Mouse (Mus musculus): ENCODE results near the gene Gls.

Gene Gls

DNA sequence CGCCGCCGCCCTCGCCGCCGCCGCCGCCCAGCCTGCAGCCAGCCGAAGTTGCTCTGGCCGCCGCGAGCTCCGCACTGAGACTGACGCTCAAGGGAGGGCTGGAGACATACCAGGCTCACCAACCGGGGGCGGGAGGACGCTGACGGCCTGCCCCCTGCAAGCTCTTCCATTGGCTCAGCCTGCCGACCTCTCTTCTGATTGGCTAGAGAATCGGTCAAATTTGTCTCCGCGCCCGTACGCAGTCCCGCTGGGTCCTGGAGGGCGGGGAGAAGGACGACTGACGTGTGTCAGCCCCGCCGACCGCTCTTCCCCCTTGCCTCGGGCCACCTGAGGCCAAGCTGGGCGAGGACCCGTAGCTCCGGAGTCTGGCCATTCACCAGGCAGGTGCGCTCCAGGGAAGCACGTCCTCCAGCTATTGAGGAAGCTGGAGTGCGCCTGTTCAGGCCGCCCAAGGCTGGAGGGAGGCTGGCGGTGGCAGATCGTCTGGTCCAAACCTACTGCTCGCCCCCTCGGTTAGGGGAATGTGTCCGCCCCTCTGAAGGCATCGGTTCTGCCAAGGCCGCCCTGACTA lies at the start of gene Gls:
Gls (minus strand) TSS at position 90 of the 571 bp plus-strand sequence.
- DNase-seq (ENCODE audit: extremely low spot score, low spot score): peak; percentile 94

DNA sequence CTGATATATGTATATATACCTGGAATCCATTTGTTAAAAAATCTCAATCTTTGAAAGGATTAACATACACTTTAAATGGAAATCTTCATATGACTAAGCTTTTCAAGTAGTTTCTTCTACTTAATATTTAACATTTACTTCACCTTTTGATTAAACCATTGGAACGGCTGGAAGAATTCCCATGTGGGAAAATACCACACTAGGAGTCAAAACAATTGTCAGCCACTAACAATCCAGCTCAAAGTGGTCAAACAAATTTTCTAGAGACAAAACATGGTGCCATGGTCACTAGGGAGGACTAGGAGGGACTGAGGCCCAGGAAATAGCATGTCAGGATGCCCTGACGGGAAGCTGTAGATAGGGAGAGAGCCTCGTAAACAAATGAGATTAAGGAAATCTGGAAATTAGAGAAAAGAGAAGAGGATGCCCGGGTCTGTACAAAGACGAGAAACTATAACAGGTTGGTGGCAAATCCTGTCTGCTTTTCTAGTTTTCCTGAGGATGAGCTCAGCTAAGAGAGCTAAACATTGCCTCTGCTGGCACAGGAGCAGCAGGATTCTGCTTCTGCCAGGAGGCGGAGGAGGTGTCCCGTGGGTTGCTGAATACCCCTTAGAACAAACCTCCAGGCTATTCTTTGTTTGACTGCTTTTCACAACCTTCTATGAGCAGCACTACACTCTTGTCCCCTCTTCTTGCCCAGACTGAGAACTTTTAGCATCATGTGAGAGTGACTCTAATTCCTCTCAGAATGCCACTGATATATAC lies 47.0 kb upstream of the Gls start:
- no peak for DNase-seq (ENCODE audit: extremely low spot score, low spot score)

DNA sequence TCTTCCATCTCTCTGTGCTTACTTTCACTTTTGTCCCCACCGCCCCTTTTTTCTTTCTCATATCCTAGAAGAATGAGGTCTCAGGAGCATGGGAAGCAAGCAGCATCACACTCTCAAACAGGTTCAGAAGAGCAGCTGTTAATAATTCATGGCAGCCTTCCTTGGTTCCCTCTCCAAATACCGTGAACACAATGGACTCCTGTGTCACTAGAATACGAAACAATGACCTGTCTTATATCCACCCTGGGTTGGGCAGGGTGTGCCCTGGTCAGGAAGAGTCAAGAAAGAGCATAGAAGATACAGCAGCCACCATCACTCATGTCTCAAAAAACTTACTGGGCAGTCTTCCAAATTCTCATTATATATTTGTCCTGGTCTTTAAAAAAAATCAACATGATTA lies 46.3 kb upstream of the Gls start:
- no peak for DNase-seq (ENCODE audit: extremely low spot score, low spot score)

DNA sequence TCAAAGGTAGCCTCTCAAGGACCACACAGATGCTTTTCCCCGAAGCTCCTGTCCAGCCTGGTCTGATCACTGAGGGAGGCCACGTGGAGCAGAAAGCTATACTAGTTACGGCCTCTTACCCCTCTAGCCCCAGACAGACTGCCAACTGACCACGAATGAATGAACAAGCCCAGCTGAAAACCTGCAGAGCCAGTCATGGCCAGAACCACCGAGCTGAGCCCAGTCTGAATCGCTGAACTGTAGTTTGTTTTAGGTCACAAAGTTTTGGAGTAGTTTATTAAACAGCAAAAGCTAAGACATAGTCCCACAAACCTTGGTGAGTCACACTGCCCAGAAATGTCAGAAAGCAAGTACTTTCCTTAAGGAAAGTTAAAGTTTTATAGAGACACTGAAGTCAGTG lies 45.0 kb upstream of the Gls start:
- no peak for DNase-seq (ENCODE audit: extremely low spot score, low spot score)

DNA sequence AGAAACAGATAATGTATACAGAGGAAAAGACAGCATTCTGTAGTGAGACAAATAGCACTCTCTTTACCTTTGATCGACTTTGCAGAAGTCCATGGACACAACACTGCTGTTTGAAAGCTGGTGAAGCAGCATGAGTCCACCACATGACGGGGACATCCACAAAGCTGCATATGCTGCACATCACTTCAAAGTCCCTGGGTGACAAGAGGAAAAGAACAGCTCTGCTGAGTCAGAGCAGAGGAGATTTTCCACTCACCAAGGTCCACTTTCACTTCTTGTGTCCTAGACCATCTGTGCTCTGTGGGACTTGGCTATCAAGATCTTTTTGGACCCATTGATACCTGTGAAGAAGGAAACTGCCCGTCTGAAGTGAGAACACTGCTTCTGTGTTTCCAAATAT lies 41.2 kb upstream of the Gls start:
- no peak for DNase-seq (ENCODE audit: extremely low spot score, low spot score)

DNA sequence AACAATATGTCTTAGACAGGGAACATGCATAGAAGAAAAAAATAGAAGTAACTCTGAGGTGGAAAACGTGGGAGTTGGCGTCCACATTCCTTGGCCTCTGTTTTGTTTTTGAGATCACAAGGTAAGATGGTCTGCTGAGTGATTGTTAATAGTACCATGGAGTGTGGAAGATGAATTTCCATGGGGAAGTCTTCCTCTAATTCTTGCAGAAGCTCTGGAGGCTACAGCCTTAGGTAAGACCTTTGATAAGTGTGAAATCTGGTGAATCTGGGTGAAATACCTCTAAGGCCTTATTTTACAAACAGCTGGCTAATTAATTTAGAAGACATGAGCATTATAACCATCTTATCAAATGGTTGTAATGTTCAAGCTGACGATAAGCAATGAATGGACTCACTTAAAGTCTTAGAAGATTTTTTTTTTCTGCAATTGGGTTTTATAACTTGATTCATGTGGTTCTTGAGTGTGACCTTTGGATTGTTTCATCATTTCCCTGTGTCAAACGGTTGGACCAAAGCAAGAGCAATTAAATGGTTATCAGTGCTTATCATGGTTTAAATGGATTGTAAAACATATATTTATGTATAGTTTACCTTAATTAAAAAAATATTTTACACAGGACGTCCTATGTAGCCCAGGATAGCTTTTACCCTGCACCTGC lies 39.1 kb upstream of the Gls start:
- DNase-seq (ENCODE audit: extremely low spot score, low spot score): no peak

DNA sequence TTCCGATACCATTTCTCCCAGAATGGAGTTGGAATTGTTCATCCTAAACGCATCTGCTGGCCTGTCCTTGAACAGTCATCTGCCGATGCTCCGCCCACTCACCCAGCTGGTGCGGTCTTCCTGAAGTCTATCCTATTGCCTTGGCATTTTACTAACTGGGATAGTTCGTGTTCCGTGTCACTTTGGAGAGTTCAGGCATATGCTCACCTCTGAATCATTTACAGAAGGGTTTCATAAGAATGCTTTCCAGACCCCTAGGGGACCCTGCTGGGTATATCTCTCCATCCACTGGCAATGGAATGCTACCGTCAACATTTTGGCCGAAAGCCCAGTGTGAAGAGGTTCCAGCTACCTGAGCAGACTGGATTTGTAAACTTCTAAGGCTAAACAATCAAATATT lies 37.3 kb upstream of the Gls start:
- DNase-seq (ENCODE audit: extremely low spot score, low spot score): no peak

DNA sequence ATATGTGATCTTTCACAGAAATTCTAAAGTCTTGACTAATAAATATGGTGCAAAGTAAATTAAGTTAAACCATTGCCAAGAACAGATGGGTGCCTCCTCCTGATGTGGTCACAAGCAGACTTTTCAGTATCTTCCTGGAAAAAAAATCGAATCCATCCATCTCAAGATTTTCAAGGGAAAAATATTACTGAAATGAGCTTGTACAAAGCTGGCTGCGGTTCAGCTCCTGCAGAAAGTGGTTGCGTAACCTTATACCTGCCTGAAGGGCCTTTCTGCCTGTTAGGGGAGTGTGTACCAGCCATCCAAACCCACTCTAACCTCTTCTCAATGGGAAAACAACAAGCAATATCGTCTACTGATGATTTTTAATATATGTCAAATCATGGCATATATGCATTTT lies 36.6 kb upstream of the Gls start:
- no peak for DNase-seq (ENCODE audit: extremely low spot score, low spot score)

DNA sequence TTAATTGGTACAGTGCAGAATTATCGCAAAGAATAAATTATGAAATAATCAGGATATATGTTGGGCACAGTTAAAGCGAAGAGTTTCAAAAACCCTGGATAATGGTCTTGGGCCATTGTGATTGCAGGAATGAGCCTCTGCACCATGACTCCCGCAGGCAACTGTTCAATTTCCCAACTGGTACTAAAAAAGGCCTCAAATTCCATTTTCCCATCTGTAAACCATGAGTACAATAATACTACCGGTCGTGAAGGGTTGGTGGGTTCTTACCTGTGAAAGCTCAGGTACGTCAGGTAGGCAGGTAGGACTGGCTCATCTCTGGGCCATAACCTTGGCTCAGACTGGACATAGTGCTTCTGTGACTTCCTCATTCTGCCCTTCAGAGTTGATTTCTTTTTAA lies 35.0 kb upstream of the Gls start:
- DNase-seq (ENCODE audit: extremely low spot score, low spot score): no peak

DNA sequence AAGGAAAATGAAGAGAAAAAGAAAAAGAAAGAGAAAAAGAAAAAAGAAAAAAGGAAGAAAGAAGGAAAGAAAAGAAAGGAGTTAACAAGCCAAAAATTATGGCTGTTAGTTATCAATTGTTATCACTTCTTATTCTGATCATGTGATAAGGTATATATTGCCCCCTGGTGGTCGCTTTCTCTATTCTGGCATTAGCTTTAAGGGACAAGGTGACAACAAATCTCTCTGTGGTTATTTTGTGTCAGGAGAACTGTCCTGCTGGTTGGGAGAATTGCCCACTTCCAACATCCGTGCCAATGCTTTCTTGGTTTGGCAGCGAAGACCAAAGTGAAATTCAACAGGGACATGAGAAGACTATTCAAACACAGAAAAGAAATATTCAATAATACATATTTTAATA lies 34.6 kb upstream of the Gls start:
- peak; percentile 36 for DNase-seq (ENCODE audit: extremely low spot score, low spot score)

DNA sequence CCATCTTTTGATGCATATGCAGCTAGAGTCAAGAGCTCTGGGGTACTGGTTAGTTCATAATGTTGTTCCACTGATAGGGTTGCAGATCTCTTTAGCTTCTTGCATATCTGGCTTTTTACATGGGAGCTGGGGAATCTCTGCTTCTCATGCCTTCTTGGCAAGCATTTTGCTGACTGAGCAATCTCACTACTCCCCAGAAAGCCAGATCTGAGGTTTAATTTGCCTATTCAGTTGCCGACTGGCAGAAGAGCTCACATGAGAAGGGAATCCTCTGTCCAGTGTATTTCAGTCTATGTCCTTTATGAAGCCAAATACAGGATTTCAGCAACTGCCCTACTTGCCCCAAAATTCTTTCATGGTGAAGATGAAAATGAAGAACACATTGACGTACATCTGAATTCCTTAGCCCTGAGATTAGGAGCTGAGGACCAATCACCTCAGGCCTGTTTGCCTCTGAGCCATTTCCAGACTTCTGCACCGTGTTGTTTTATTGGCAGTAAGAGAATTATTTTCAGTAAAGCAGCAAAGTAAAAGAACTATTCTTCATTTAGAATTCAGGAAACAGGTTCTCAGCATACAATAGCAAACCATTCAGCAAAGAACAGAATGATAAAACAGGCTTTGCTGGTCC lies 33.0 kb upstream of the Gls start:
- no peak for DNase-seq (ENCODE audit: extremely low spot score, low spot score)

DNA sequence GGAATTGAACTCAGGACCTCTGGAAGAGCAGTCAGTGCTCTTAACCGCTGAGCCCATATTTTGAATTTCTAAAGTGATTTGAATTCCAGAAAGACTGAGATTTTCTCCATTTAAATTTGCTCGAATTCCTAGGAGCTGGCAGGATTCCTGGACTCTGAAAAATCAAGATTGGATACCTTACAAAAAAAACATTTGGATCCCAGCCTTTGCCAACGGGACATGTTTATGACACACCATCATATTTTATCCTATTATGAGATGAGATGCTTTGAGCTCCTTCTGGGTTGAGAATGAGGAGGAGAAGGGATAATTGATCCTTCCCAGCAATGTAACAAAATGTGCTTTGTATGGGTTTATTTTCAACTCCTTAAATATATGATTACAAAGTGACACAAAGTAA lies 31.3 kb upstream of the Gls start:
- no peak for DNase-seq (ENCODE audit: extremely low spot score, low spot score)

DNA sequence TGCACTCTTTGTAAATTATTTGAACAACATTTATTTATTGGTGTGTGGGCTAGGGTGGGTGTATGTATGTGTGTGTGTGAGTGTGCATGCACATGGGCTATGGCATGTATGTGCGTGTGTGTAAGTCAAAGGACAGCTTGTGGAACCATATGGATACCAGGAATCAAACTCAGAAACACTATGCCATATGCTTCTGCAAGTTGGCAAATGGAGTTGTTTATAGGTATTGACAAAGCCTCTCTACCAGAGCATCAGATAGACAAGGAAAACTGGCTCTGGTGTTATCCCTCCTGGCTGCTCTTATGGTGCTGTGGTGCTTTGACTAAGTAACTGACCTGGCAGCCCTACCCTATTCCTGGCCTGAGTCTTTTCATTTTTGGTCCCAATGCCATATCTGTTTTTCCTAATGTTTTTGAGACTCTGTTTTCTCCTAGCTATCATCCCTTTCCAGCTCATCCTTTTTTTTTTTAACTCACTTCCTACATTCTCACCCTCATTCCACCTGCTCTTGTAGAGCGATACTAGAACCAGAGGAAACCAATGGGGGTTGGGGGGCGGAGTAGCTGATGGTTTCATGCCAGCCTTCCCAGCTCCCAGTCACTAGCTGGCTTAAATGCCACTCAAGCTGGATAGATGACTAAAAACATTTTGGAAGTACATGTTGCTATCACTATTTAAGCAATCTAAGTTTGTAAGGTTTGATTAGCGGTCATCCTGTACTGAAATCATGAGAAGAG lies 27.5 kb upstream of the Gls start:
- DNase-seq (ENCODE audit: extremely low spot score, low spot score): no peak

DNA sequence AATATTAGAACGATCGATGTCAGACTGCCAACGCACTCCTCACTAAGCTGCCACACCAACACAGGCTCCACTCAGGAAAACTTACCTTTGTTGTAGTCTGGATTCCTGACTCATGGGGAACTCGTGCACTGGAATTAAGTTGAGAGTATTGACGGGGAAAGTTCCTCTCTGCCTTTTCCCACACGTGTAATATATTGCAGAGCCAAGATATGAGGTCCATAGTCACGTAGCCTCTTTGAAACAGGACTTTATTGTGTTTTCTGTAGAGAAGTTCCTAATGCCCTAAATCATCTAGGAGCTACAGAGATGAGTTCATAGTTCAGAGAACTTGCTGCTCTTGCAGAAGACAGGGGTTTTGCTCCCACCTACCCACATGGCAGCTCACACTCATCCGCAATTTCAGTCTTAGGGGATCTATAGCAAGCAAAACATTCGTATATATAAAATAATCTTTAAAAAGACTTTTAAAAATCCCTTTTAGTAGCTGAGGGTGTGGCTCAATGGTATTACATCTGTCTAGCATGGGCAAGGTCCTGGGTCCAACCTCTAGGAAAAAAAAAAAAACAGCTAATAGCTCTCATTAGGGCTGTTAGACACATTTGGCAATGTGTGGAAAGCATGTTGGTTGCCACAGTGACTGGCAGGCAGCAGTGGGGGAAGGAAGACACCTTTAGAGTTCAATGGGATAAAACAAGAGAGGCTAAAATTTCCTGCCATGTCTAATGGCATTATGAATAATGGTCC lies 25.1 kb upstream of the Gls start:
- no peak for DNase-seq (ENCODE audit: extremely low spot score, low spot score)

DNA sequence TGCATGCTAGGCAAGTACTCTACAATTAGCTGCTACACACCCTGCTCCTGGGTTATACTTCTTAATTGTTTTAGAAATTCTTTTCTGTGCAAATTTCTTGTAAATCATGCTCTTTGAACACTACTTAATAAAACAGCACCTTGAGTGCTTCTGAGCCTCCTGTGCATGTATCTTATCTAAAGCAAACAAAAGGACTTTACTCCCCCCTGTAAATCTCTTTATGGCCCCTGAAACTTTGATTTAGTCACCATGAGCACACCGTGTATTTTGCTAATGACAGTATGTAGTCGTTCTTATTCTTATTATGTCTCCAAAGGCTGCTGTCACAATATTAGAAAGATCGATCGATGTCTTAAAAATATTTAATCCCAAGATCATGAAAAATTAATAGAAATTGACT lies 23.9 kb upstream of the Gls start:
- no peak for DNase-seq (ENCODE audit: extremely low spot score, low spot score)

DNA sequence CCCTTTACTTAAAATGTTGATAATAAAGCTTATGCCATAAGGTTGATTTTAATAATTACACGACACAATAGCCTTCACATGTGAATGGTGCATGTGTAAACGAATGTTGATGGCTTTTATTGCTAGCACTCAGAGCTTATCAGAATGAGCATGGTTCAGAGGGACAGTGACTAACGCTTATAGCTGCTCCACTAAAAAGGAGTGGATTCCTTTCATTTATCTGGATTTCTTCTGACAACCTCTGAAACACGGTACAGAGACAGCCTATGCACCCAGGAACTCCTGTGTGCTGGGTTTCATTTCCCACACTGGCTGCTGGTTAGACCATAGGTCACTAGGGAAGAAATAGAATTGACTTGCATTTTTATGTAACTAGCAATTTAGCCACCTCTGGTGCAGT lies 23.2 kb upstream of the Gls start:
- no peak for DNase-seq (ENCODE audit: extremely low spot score, low spot score)

DNA sequence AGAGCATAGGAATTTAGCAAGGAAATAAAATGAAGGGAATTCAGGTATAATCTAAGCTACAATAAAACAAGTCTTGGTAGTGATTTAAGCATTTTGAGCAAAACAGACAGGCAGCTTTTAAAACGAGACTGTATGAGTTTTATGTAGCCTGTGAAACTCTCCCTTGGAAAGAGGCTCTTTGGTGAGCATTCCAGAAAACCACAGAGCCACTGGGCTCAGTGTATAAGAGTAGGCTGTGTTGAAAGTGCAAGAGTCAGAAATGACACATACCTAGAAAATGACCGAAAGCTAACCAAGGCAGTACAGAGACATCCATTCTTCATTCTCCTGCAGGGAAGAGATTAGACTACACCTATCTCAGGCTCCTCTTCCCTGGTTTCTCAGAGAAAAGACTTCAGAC lies 21.4 kb upstream of the Gls start:
- no peak for DNase-seq (ENCODE audit: extremely low spot score, low spot score)

DNA sequence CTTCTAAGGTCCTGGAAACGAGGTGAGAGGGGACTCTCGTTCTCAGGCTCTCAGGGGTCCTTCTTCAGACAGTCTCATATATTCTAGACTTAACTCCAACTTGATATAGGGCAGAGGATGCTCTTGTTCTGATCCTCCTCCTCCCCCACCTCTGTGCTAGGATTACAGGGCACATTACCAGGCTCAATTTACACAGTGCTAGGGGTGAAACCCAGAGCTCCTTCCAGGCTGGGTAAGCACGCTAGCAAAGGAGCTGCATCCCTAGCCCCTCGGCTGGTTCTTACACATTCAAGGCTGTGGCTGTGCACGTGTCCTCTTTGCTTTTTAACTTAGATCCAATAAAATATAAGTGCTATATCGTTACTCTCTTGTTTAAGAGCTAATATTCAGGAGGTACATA lies 20.4 kb upstream of the Gls start:
- no peak for DNase-seq (ENCODE audit: extremely low spot score, low spot score)

DNA sequence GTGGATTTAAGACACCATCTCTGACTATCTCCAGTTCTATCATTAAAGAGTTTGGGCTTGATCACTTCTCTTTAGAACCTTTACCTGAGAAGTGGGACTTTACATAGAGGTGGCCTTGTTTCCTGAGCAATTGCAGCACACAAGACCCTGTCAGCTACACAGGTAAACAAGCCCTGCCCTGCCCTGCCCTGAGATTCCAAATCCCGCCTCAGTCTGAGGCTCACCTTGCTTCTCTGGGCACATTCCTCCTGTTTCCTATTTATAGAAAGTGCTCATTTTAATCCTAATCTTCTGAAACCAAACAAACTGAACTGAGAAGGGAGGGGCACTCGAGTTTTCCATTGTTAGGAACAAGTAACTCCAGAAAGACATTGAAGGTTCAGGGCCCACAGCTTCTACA lies 19.4 kb upstream of the Gls start:
- DNase-seq (ENCODE audit: extremely low spot score, low spot score): no peak

DNA sequence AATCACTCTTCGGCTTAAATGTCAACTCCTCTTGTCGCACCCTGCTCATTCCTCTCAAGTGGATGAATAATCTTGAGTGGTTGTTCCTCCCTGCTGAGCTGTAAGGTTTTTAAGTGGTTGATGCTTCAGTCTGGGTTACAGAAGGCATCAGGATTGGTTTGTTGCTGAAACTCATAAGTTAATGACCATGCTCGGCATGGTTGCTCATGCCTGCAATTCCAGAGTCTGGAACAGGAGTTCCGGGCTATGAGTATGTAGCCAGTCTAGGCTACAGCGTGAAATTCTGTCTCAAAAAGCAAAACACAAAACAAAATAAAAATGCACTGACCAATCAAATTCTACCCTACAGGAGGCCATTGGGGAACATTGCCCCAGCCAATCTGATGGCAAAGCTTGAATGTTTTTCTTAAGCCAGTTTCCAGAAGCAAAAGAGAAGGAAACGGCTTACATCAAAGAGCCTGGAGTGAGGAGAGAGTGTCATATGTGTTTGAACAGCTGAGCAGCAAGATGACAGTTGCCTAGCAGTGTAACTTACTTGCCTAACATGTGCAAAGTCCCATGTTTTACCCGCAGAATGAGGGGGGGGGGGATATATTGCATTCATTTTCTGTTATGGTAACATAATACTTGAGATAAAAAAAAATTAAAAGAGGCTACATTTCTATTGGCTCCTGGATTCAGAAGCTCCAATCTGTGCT lies 18.2 kb upstream of the Gls start:
- no peak for DNase-seq (ENCODE audit: extremely low spot score, low spot score)

Measured in neural tube, embryonic 10.5 days (tissue).